Mouse (Mus musculus) cortical plate, adult 2 months (tissue): ENCODE results near the gene Rcan1. TPM values are rescaled to one million over a fixed set of nuclear protein-coding genes. Genes with fewer than 3 reads are reported as not detected.

Experiments used
- H3K27ac ChIP-seq: fragments of 200-500 bp; 2 replicates; pipeline ENCODE4 v1.5.1; 2012; ENCODE audit warnings: low read length, control low read depth, inconsistent platforms; ENCODE audit not compliant: insufficient read depth
- H3K4me1 ChIP-seq: fragments of 200-500 bp; 2 replicates; pipeline ENCODE4 v1.6.1; 2011; ENCODE audit warnings: low read length; ENCODE audit not compliant: control insufficient read depth, insufficient read depth
- H3K4me3 ChIP-seq: fragments of 200-500 bp; 2 replicates; pipeline ENCODE4 v1.5.1; 2011; ENCODE audit warnings: mild to moderate bottlenecking, low read length, control low read depth; ENCODE audit not compliant: insufficient read depth
- CTCF ChIP-seq: fragments of 200-500 bp; IDR thresholded peaks from 2 replicates; pipeline ENCODE4 v1.5.1; 2011; ENCODE audit warnings: mild to moderate bottlenecking, control low read depth, low read length; ENCODE audit not compliant: insufficient read depth; ENCODE audit errors: extremely low read depth
- POLR2A ChIP-seq: fragments of 200-500 bp; IDR thresholded peaks from 2 replicates; pipeline ENCODE4 v1.6.1; 2011; ENCODE audit warnings: mild to moderate bottlenecking, low read length, control low read depth; ENCODE audit not compliant: insufficient read depth; ENCODE audit errors: extremely low read depth
- polyA plus RNA-seq: library from polyadenylated mRNA; depleted of rRNA; stranded (reverse); fragments of >200 nt; gene quantifications from 2 replicates; pipeline ENCODE4 v1.2.3, GENCODE M21; 2012

The Rcan1 gene
- polyA plus RNA-seq, 1 experiment = 50.9 TPM

DNA sequence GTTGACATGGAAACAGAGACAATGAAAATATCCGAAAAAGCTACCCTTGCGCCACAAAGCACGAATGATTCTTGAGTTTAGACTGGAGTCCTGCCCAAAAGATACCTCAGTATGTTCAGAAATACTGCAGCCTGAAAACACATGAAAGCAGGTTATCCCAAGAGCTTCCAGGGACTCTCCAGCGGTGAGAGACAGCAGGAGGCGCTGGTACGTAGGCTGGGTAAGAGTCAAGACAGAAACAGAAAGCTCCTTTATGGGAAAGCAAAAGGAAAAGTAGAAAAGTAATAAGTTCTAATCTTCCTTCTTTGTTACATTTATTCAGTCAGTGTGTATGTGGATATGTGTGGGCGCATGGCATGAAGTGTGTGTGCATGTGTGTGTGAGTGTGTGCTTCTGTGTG is 16.7 kb downstream of the Rcan1 start:
- peaks cover 8% of the 10 kb centered on the region for H3K4me1 ChIP-seq
- H3K4me3 ChIP-seq = no peak overlapping the region
- H3K27ac ChIP-seq = no peak overlapping the region
- TF ChIP-seq POLR2A (no peak), CTCF (no peak)

DNA sequence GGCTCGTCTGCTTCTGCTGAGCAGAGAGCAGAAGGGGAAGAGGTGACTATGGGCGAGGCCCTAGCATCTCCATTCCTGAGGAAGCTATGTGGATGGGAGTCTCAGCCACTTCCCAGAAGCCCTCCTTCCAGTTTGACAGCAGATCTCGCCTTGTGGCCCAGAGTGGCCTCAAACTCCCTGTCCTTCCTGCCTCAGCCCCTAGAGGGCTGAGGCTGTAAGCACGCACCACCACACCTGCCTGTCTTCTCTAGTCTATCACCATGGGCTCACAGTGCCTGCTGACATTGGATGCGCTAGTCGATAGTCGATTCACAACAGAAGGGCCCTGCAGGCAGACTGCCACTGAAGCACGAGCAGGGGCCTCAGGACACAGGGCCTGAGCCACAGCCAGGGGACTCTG is 18.1 kb downstream of the Rcan1 start:
- Histone ChIP-seq H3K27ac (no peak overlapping the region), H3K4me3 (no peak overlapping the region), H3K4me1 (peaks cover 10% of the 10 kb centered on the region)
- TF ChIP-seq POLR2A (no peak), CTCF (0 out of 2 replicates have a peak, but pooled peaks have one; percentile 11)

DNA sequence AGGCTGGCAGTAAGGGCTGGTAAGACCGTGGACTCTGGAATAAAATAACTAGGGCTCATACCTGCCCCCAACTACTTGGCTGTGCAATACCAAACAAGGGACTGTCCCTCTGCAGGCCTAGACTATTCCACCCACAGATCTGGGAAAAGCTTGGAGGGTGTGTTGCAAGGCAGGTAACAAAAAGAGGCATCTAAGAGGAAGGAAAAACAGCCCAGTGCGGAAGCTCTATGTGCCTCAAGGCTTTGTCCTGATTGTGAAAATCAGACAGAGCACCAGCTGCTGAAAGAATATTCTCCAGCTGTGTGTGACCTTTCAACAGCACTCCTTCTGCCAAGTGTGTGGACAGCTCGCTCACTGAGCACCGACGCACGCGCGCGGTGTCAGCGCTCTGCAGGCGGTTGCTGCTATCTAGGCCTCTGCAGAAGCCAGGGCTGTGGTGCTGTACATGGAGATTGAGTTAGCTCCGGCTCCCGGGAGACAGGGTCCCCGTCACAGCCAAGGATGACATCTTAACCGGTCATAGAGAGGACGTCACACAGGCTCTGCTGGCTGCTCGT is 19.1 kb downstream of the Rcan1 start:
- Histone ChIP-seq H3K4me1 (peaks cover 10% of the 10 kb centered on the region), H3K4me3 (no peak overlapping the region), H3K27ac (no peak overlapping the region)
- TF ChIP-seq POLR2A (no peak), CTCF (no peak)

DNA sequence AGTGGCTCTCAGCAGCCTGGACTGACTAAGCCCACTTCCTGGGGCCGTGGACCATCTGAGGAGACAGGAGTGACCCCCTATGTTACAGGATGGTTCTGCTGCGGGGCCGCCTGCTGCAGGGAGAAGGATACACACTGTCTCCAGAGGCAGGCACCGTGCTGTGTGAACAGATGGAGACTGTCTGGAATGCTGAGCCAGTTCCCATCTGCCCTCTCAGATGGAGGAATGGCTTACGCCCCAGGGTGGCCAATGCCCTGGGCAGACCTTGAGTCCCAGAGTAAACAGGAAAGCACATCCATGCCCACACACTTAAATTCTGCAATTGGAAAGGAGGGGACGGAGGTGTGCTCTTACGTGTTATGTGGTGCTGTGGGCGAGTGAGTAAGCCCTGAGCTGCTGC is 20.3 kb downstream of the Rcan1 start:
- Histone ChIP-seq H3K4me1 (peaks cover 10% of the 10 kb centered on the region), H3K27ac (no peak overlapping the region), H3K4me3 (no peak overlapping the region)
- TF ChIP-seq POLR2A = no peak
- TF ChIP-seq CTCF = no peak

DNA sequence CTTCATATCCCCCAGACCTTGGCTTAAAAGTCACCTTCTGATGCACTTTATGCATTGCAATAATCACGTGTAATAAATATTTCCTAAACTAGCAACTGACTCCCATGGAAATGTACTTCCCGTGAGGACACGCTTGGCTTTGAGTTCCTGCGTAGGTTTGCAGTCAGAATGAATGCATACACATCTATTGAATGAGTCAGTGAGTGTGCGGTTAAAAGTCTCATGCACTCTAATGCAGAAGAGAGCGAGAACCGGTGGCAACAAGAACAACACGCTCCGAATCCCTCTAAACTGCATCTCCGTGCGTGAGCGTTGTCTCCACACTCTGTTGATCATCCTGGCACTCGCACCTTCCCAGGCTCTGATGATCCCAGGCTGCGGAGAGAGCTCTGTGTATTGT is 21.6 kb downstream of the Rcan1 start:
- Histone ChIP-seq H3K4me3 (no peak overlapping the region), H3K27ac (no peak overlapping the region), H3K4me1 (peaks cover 7% of the 10 kb centered on the region)
- no peak for TF ChIP-seq CTCF
- TF ChIP-seq POLR2A = no peak

DNA sequence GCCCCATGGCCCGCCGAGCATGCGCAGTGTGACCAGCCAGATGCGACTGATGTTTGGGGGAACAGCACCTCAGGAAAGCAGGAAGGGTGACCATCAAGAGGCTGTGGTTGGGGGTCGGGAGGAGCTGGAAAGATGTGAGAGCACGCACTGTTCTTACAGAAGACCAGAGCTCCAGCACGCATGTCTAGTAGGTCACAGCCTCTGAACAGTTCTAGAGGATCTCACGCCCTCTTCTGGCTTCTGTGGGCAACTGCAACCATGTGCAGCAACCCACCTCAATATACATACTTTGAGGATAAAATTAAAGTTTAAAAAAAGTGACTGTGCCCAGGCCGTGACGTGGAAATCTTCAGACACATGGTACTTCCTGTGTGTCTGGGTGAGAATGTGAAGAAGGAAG is 25.3 kb downstream of the Rcan1 start:
- TF ChIP-seq CTCF (peak; percentile 58), POLR2A (no peak)
- H3K27ac ChIP-seq = no peak overlapping the region
- no peak overlapping the region for H3K4me3 ChIP-seq
- H3K4me1 ChIP-seq = peaks cover 8% of the 10 kb centered on the region

DNA sequence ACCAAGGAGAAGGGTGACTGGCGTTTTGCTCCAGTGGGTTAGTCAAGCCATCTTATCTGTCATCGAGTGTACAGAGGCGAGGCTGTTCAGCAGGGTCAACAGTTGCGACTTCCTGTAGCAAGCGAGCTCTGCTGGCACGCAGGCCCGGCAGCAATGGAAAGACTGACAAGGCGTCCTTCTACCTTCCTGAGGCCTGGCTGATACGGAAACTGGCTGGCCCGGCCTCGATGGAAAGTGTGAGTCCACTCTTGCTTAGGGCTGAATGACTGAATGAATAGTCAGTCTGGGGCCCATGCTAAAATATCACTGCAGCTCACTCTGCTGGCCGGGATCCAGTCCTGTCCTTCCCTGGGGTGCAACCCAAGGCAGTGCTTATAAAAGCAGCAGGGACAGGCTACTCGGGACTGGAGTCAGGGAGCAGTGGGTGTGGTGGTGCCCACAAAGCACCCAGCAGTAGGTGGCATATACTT is 27.0 kb downstream of the Rcan1 start:
- no peak overlapping the region for H3K27ac ChIP-seq
- H3K4me3 ChIP-seq = no peak overlapping the region
- H3K4me1 ChIP-seq = peaks cover 4% of the 10 kb centered on the region; the same call in 1 of the 2 replicates
- TF ChIP-seq POLR2A (no peak), CTCF (no peak)

DNA sequence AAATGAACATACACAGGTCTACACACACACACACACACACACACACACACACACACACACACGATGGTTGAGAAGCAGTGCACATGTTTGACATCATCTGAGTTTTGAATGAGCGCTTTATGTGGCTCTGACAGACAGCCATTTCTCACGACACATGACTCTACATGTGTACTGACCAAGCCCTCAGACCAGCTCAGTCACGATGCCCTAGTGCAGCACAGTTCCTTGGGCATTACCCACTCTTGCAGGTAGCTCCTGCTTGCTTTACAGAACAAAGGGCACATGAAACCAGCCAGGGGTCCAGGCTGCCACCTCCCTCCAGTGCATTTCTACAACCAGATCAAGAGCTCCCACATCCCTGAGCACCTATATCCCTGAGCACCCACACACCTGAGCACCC is 27.7 kb downstream of the Rcan1 start:
- H3K27ac ChIP-seq = no peak overlapping the region
- no peak for TF ChIP-seq POLR2A
- no peak for TF ChIP-seq CTCF
- H3K4me1 ChIP-seq = peaks cover 4% of the 10 kb centered on the region; the same call in 1 of the 2 replicates
- no peak overlapping the region for H3K4me3 ChIP-seq

DNA sequence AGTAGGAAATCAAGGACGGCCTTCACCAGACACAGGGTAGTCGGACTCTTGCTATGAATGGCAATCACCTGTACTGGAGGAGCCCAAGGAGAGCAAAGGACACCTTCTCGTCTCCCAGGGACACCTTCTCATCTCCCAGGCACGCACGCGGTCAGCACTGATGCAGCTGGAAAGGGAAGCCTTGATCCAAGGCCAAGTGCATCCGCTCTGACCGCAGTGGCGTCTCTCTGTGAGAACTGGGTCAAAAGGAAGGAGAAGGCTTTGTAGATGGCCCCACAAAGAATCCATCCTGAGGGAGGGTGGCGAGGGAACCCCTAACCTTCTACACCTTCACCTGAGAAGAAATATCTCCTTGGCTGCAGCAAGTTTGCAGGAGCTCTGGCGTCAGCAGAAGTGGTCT is 28.5 kb downstream of the Rcan1 start:
- no peak overlapping the region for H3K27ac ChIP-seq
- H3K4me3 ChIP-seq = no peak overlapping the region
- H3K4me1 ChIP-seq = peaks cover 4% of the 10 kb centered on the region; the same call in 1 of the 2 replicates
- TF ChIP-seq CTCF = no peak
- TF ChIP-seq POLR2A = no peak

GRCm38 (mm10) chr16:92441203-92441602 is 29.5 kb downstream of the Rcan1 start:
- no peak overlapping the region for H3K4me3 ChIP-seq
- TF ChIP-seq CTCF = no peak
- TF ChIP-seq POLR2A = no peak
- no peak overlapping the region for H3K27ac ChIP-seq
- H3K4me1 ChIP-seq = peaks cover 4% of the 10 kb centered on the region; the same call in 1 of the 2 replicates

DNA sequence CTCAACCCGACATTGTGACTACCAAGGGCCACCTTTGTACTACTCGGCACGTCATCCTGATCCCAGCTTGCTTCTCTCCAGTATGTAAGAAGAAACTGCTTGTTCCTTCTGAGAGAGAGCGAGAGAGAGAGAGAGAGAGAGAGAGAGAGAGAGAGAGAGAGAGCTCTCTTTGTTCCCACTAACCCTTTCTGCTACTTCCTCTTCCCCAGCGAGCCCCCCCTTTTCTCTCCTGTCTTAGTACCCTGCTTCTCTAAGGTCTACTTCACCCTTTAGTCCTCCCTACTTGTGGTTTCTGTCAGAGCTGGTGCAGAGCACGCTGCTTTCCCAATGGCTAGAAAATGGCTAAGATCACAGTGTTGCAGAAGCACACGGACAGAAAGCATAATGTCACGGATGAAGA is 30.4 kb downstream of the Rcan1 start:
- TF ChIP-seq CTCF = no peak
- TF ChIP-seq POLR2A = no peak
- Histone ChIP-seq H3K27ac (no peak overlapping the region), H3K4me1 (peaks cover 4% of the 10 kb centered on the region; the same call in 1 of the 2 replicates), H3K4me3 (no peak overlapping the region)
